Mouse (Mus musculus) cerebellum, postnatal 14 days (tissue): ENCODE results near the gene Abl2.

Experiments used
- DNase-seq, 2 experiments: peaks; one replicate each; pipeline ENCODE4 v3.0.0; 2021; ENCODE audit warnings: mixed read lengths in 2 of 2

Abl2 gene

GRCm38 (mm10) chr1:156672720-156673475, 114.3 kb downstream of the Abl2 start:
- no peak for DNase-seq

GRCm38 (mm10) chr1:156673476-156674194, 115.0 kb downstream of the Abl2 start:
- peak; percentile 31 to 34 for DNase-seq

- peak; percentile 51 to 62 for DNase-seq
Measured at GRCm38 (mm10) chr1:156674195-156675000, 115.8 kb downstream of the Abl2 start, which contains the start of gene Tor3a. Gene Tor3a (minus strand): TSS chr1:156674356.

GRCm38 (mm10) chr1:156676171-156676570, 117.6 kb downstream of the Abl2 start:
- DNase-seq, result peak; percentile 72 to 73

- peak; percentile 52 to 66 for DNase-seq
Measured at GRCm38 (mm10) chr1:156676596-156676995, 118.0 kb downstream of the Abl2 start.

- DNase-seq, result no peak
Measured at GRCm38 (mm10) chr1:156677230-156677629, 118.6 kb downstream of the Abl2 start.

GRCm38 (mm10) chr1:156679599-156679998, 121.0 kb downstream of the Abl2 start:
- no peak for DNase-seq

- DNase-seq, result no peak
Measured at GRCm38 (mm10) chr1:156686025-156686661, 127.6 kb downstream of the Abl2 start.
